Mouse (Mus musculus): ENCODE measurements around the gene Apex1.
"Not testable (repeated sequence)": the region's sequence is repeated elsewhere in the genome, so short reads cannot be mapped to it uniquely, and the experiment has no call there.

The Apex1 gene

GRCm38 (mm10) chr14:50970822-50971221 is 46.1 kb downstream of the Apex1 start:
- DNase-seq: peak; percentile 77

- not testable (repeated sequence) for DNase-seq
These were observed 48.3 kb downstream of the Apex1 start for GRCm38 (mm10) chr14:50973054-50973453.

- peak; percentile 61 for DNase-seq
These were observed 48.9 kb downstream of the Apex1 start for GRCm38 (mm10) chr14:50973700-50974099.

- peak; percentile 52 for DNase-seq
These were observed 50.2 kb downstream of the Apex1 start for GRCm38 (mm10) chr14:50975001-50975400.

- DNase-seq: peak; percentile 92
These were observed 51.9 kb downstream of the Apex1 start for GRCm38 (mm10) chr14:50976674-50977073.
